Mouse (Mus musculus): ENCODE data around the gene Col18a1. TPM values are rescaled to one million over a fixed set of nuclear protein-coding genes. Genes with fewer than 3 reads are reported as not detected.

Gene Col18a1
- total RNA-seq, 4 experiments from 2014 or later = 5.5 to 9.3 (median 7.7) TPM

GRCm38 (mm10) chr10:77016080-77016479 lies 150.3 kb downstream of the Col18a1 start:
- no peak for DNase-seq (ENCODE audit: low spot score)

GRCm38 (mm10) chr10:77011681-77012080 lies 154.7 kb downstream of the Col18a1 start:
- DNase-seq (ENCODE audit: low spot score) = no peak

GRCm38 (mm10) chr10:77008698-77009097 lies 157.7 kb downstream of the Col18a1 start:
- DNase-seq (ENCODE audit: low spot score) = no peak

GRCm38 (mm10) chr10:77008109-77008561 lies 158.2 kb downstream of the Col18a1 start:
- DNase-seq (ENCODE audit: low spot score) = no peak

- no peak for DNase-seq (ENCODE audit: low spot score)
Observed at GRCm38 (mm10) chr10:77007433-77008108, 158.8 kb downstream of the Col18a1 start.

GRCm38 (mm10) chr10:77004936-77005335 lies 161.4 kb downstream of the Col18a1 start:
- no peak for DNase-seq (ENCODE audit: low spot score)

Other genes starting within 250 kb of the Col18a1 start
- 1 to 10 TPM; 2.5 to 4.3 (median 3.1) TPM for gene Pcbp3, start 204.7 kb downstream of the Col18a1 start, total RNA-seq (2022)
- gene Slc19a1, start 134.3 kb downstream of the Col18a1 start, total RNA-seq (2022) = 1 to 10 TPM; 4.2 to 7.9 (median 6.0) TPM
- gene Pofut2, start 92.7 kb upstream of the Col18a1 start, total RNA-seq (2022) = 10 to 100 TPM; 42.1 to 48.1 (median 45.9) TPM

Data from heart, adult 8-10 months (tissue).